Mouse (Mus musculus) liver, adult 2 months (tissue): Measurements from ENCODE around the gene Arg2. TPM values are rescaled to one million over a fixed set of nuclear protein-coding genes. Genes with fewer than 3 reads are reported as not detected.

Source experiments
- DNase-seq: peaks from one replicate; pipeline ENCODE4 v3.0.0-alpha.2; 2011; ENCODE audit warnings: low read depth, low spot score; ENCODE audit errors: extremely low read depth
- H3K27ac ChIP-seq: fragments of 200-500 bp; replicated peaks from 2 replicates; pipeline ENCODE4 v1.5.1; 2012; ENCODE audit warnings: low read depth, mild to moderate bottlenecking, control low read depth, inconsistent platforms, low read length; ENCODE audit not compliant: insufficient read depth
- H3K27me3 ChIP-seq: fragments of 200-500 bp; 2 replicates; pipeline ENCODE4 v1.6.1; 2012; ENCODE audit warnings: mild to moderate bottlenecking, moderate library complexity, low read length, inconsistent platforms; ENCODE audit not compliant: control insufficient read depth, insufficient read depth
- H3K36me3 ChIP-seq: fragments of 200-500 bp; 2 replicates; pipeline ENCODE4 v1.6.1; 2012; ENCODE audit warnings: low read length, inconsistent platforms; ENCODE audit not compliant: control insufficient read depth, insufficient read depth
- H3K4me1 ChIP-seq: fragments of 200-500 bp; 2 replicates; pipeline ENCODE4 v1.6.1; 2011; ENCODE audit warnings: low read length; ENCODE audit not compliant: control insufficient read depth, insufficient read depth
- H3K4me3 ChIP-seq: fragments of 200-500 bp; 2 replicates; pipeline ENCODE4 v1.5.1; 2011; ENCODE audit warnings: low read depth, mild to moderate bottlenecking, control low read depth, low read length, moderate library complexity; ENCODE audit not compliant: insufficient read depth
- H3K79me2 ChIP-seq: fragments of 200-500 bp; 2 replicates; pipeline ENCODE4 v1.6.1; 2012; ENCODE audit warnings: inconsistent platforms, mild to moderate bottlenecking, low read length, moderate library complexity; ENCODE audit not compliant: control insufficient read depth, insufficient read depth
- H3K9ac ChIP-seq: fragments of 200-500 bp; 2 replicates; pipeline ENCODE4 v1.6.1; 2012; ENCODE audit warnings: low read depth, mild to moderate bottlenecking, control low read depth, inconsistent platforms, low read length
- CTCF ChIP-seq: fragments of 200-500 bp; IDR thresholded peaks from 2 replicates; pipeline ENCODE4 v1.5.1; 2011; ENCODE audit warnings: low read depth, low read length, control low read depth
- POLR2A ChIP-seq: fragments of 200-500 bp; IDR thresholded peaks from 2 replicates; pipeline ENCODE4 v1.6.1; 2011; ENCODE audit warnings: low read length, control low read depth; ENCODE audit not compliant: insufficient read depth; ENCODE audit errors: extremely low read depth
- WGBS: fragments of 180-500 bp; shearing (Covaris S2); methylation state at CpG from one replicate; pipeline ENCODE4 v1.1.7; 2018; 5-methylcytosine and 5-hydroxymethylcytosine counted together
- polyA plus RNA-seq: library from polyadenylated mRNA; depleted of rRNA; stranded (reverse); fragments of >200 nt; gene quantifications from 2 replicates; pipeline ENCODE4 v1.2.3, GENCODE M21; 2012; rRNA removed
- total RNA-seq: library from RNA; depleted of rRNA; stranded (reverse); fragments of >200 nt; gene quantifications from 2 replicates; pipeline ENCODE4 v1.2.3, GENCODE M21; 2014; rRNA removed

Arg2 gene
- 0.46 and 0.74 TPM in 2 replicates for total RNA-seq
- 0.20 TPM in 1 of 2 replicates, not detected in the other for polyA plus RNA-seq

DNA sequence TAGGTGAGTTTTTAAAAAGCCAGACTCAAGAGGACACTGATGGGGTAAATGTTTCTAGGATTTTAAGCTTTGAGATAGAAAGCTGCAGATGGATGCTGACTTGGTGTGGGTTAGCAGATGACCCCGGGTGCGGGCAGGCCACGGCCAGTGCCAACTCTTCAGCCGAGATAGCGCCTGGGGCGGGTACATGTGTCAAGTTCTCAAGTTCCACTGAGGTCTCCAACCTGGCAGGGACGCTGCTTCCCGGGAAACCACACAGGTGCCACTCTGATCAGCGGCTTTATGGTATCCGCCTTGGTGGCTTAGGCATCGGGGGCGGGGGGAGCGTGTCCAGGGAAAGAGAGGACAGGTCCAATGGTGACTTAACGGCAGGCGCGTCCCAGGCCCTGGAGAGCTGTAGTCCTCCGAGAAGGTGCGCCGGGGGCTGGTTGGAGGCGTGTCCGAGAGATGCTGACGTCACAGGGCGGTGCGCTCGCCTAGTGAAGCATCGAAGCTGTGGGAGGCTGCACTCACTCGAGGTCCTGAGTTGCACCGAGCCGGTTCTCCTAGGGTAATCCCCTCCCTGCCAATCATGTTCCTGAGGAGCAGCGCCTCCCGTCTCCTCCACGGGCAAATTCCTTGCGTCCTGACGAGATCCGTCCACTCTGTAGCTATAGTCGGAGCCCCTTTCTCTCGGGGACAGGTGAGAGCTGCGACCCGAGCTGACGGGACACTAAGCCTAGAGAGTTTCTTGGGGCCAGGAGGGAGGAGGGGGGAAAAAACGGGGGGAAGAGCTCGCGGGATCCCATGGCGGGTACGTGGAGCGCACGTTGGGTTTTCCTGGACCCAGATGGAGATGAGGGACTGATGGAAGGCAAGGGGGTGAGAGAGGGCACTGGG, at the start of gene Arg2:
Gene Arg2 (plus strand): TSS at position 479 of the 879 bp plus-strand sequence.
- no peak within 1 kb of the TSS for H3K27ac ChIP-seq
- peaks cover 7% of the 10 kb centered on the region; the same call in 1 of the 2 replicates for H3K4me1 ChIP-seq
- H3K27me3 ChIP-seq, result peaks cover 13% of the 10 kb centered on the region; the same call in 1 of the 2 replicates
- no peaks in the 10 kb centered on the region for H3K79me2 ChIP-seq
- no peaks in the 10 kb centered on the region for H3K36me3 ChIP-seq
- DNase-seq, result no peak
- peak within 1 kb of the TSS; percentile 23 for H3K4me3 ChIP-seq
- no peak within 1 kb of the TSS for H3K9ac ChIP-seq
- TF ChIP-seq CTCF, result no peak
- no peak for TF ChIP-seq POLR2A
- WGBS, result 3% methylated on average over 47 of the region's 47 CpGs

- Histone ChIP-seq H3K4me1 (0 out of 2 replicates have a peak, but pooled peaks cover 2% of the 10 kb centered on the region), H3K27ac (no peak within 1 kb of the TSS), H3K79me2 (no peaks in the 10 kb centered on the region), H3K27me3 (no peaks in the 10 kb centered on the region), H3K9ac (peak within 1 kb of the TSS; percentile 96), H3K4me3 (peak within 1 kb of the TSS; percentile 98), H3K36me3 (peaks cover 1% of the 10 kb centered on the region; the same call in 1 of the 2 replicates)
- TF ChIP-seq POLR2A (no peak), CTCF (no peak)
- peak; percentile 71 for DNase-seq
- 1% methylated on average over 53 of the region's 53 CpGs for WGBS
These were observed 41.3 kb upstream of the Arg2 start, which contains the start of gene Pigh for GRCm38 (mm10) chr12:79089182-79089812. Pigh (minus strand) TSS chr12:79089651.

- H3K4me1 ChIP-seq, result 0 out of 2 replicates have a peak, but pooled peaks cover 2% of the 10 kb centered on the region
- H3K9ac ChIP-seq, result no peak overlapping the region
- TF ChIP-seq POLR2A (no peak), CTCF (peak; percentile 87)
- H3K27me3 ChIP-seq, result no peaks in the 10 kb centered on the region
- peak; percentile 61 for DNase-seq
- no peak overlapping the region for H3K27ac ChIP-seq
- H3K4me3 ChIP-seq, result no peak overlapping the region
- H3K36me3 ChIP-seq, result no peaks in the 10 kb centered on the region
- 23% methylated on average over 4 of the region's 4 CpGs for WGBS
- no peaks in the 10 kb centered on the region for H3K79me2 ChIP-seq
These were observed 38.0 kb upstream of the Arg2 start for GRCm38 (mm10) chr12:79092569-79092968.

DNA sequence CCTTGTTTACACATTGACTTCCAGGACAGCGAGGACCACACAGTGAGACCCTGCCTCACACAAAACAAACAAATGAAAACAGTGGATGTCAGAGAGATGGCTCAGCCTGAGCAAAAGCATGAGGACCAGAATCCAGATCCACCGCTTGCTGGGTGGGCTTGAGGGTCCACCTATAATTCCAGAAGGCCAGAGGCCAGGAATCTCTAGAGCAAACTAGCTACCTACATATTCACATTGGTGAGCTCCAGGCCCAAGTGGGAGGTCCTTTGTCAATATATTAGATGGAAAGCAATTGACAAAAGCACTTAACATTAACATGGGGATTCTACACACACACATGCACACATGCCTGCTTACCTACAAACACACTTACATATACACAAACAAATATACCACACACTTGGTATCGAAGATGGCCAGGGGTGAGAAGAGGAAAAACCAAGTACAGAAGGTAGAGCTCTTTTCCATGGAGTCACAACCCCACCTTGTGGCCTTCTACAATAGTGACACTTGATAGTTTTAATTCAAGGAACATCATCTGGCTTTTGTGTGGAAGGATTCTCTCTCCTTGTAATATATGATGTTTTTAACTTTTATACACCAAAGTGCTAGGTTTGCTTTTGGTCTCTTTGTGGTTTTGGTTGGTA, 33.3 kb upstream of the Arg2 start:
- Histone ChIP-seq H3K4me3 (no peak overlapping the region), H3K4me1 (no peaks in the 10 kb centered on the region), H3K36me3 (no peaks in the 10 kb centered on the region), H3K79me2 (no peaks in the 10 kb centered on the region), H3K9ac (no peak overlapping the region), H3K27me3 (0 out of 2 replicates have a peak, but pooled peaks cover 3% of the 10 kb centered on the region), H3K27ac (no peak overlapping the region)
- TF ChIP-seq POLR2A (no peak), CTCF (peak; percentile 46)
- no peak for DNase-seq
- 50% methylated on average over 3 of the region's 3 CpGs for WGBS

DNA sequence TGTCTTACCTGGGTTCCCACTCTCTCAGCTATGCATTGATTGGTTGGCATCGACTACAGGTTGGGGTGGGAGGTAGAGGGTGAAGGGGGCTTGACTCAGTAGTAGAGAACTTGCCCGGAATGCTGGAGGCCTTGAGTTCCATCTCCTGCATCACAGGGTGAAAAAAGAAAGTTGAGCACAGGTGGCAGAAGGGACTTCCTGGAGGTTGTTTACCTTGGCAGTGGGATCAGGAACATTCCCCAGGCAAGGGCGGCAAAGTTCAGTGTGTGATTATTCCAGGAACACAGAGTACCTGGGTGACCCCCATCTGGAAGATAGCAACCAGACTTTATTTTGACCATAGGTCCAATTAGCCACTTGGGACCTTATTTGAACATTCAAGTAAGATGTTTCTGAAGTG, 26.8 kb upstream of the Arg2 start:
- H3K9ac ChIP-seq, result no peak overlapping the region
- H3K4me1 ChIP-seq, result peaks cover 2% of the 10 kb centered on the region; the same call in 1 of the 2 replicates
- H3K36me3 ChIP-seq, result no peaks in the 10 kb centered on the region
- whole genome bisulfite sequencing, result 32% methylated on average over 3 of the region's 3 CpGs
- peak; percentile 66 for DNase-seq
- H3K27ac ChIP-seq, result no peak overlapping the region
- no peaks in the 10 kb centered on the region for H3K79me2 ChIP-seq
- TF ChIP-seq POLR2A (no peak), CTCF (no peak)
- 0 out of 2 replicates have a peak, but pooled peaks cover 3% of the 10 kb centered on the region for H3K27me3 ChIP-seq
- H3K4me3 ChIP-seq, result no peak overlapping the region
